Mouse (Mus musculus) lung, adult 2 months (tissue): ENCODE measurements around the gene Aebp2.

Source experiments
- CTCF ChIP-seq: fragments of 200-500 bp; IDR thresholded peaks from 2 replicates; pipeline ENCODE4 v1.5.1; 2011; ENCODE audit warnings: mild to moderate bottlenecking, low read length, control low read depth; ENCODE audit not compliant: insufficient read depth
- POLR2A ChIP-seq: fragments of 200-500 bp; IDR thresholded peaks from 2 replicates; pipeline ENCODE4 v1.6.1; 2011; ENCODE audit warnings: low read depth, mild to moderate bottlenecking, control low read depth, low read length, borderline replicate concordance; ENCODE audit errors: extremely low read depth

- no peak for TF ChIP-seq CTCF
- TF ChIP-seq POLR2A, result no peak
These were observed 21.3 kb upstream of the Aebp2 start for GRCm38 (mm10) chr6:140601175-140601574.
